Mouse (Mus musculus) erythroblast, embryonic 14.5 days (primary cell): Measurements from ENCODE around the gene Limd1.

Experiments
- GATA1 ChIP-seq: IDR thresholded peaks from 2 replicates; pipeline ENCODE4 v1.6.1; 2012; ENCODE audit warnings: low read length, inconsistent platforms, mixed read lengths
- TAL1 ChIP-seq: IDR thresholded peaks from 3 replicates; pipeline ENCODE4 v1.6.1; 2012; ENCODE audit warnings: low read length, inconsistent platforms, mixed read lengths

GRCm38 (mm10) chr9:123440230-123441058, 38.1 kb upstream of the Limd1 start:
- TF ChIP-seq TAL1 (no peak), GATA1 (no peak)
